Mouse (Mus musculus) neural tube, embryonic 10.5 days (tissue): ENCODE measurements around the gene Snx20.

Experiments used
- DNase-seq: peaks from one replicate; pipeline ENCODE4 v3.0.0-alpha.2; 2017; ENCODE audit warnings: low spot score; ENCODE audit errors: extremely low spot score

Snx20 gene

DNA sequence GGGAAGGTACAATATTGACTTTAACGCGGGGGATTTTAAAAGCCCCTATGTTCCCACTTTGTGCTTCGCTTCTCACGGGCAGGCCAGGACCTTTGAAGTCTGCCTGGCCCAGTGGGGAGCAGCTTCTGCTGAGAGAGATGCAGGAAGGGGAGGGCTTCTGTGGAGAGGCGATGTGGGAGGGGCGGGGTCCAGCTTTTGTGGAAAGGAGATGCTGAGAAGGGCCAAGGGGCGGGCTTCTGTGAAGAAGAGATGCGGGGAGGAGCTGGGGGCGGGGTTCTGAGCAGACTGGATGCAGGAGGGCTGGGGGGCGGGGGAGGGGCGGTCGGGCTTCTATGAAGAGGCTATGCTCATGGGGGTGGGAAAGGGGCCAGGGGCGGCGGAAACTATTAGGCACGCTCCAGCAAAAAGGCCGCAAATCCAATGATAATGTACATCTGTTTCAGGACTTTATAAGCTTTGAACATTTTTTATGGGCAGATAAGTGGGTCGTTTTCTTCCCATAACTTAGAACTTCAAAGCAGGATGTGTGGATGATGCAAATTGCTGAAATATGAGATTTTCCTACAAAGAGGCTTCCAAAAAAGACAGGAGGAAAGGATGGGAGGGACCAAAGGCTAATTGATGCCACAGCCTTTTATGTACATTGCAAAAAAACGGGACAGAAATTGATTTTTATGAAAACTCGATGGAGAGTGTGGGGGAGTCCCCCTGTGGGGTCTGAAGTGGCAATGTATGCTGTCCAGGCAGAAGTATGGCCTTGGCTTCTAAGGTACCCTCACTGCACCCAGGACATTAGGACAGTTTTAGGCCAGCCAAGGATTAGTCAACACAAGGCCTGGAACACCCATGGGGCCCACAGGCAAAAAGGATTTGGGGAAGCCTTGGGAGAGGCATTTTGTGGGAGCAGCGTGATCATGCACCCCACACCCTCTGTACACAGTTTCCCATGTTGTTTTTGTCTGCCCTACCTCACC is 31.6 kb downstream of the Snx20 start:
- peak; percentile 92 for DNase-seq

DNA sequence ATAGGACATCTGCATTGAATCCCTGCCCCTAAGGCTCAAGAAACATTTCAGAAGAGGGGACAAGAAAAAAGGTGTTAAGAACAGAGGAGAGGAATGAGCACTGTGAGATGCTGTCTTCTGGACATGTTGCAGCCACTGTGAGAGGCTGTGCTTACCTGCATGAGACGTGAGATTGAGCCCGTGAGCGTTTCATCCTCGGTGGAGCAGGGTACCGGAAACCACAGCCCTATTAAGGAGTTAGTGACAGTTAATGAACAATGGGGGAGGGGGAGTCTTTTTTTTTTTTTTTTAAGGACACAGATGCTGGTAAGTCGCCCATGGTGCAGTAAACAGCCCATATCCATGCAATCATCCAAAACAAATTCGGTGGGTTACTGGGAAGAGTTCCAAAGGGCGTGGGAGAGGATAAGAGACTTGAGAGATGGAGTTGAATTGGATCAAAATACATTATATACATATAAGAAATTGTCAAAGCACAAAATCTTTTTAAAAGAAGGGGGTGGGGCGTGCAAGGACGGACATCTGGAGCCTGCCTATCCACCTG is 32.4 kb downstream of the Snx20 start:
- peak; percentile 31 for DNase-seq

DNA sequence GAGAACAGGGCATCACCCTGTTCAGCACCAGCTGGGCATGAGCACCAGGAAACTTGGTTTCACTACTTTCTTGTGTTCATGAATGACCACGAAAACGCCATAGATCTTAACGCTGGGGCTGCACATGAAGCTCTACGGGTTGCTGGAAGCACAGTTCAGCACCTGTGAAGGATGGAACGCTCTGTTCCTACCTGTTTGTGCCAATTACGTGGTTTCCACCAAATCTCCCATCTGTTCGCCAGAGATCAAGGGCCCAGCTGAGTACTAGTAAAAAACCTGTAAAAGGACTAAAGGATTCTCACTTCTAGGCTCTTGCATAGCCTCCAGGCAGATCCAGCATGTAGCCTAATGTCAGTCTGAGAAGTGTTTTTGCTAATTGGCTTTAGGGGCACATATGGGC is 36.4 kb downstream of the Snx20 start:
- DNase-seq, result no peak

DNA sequence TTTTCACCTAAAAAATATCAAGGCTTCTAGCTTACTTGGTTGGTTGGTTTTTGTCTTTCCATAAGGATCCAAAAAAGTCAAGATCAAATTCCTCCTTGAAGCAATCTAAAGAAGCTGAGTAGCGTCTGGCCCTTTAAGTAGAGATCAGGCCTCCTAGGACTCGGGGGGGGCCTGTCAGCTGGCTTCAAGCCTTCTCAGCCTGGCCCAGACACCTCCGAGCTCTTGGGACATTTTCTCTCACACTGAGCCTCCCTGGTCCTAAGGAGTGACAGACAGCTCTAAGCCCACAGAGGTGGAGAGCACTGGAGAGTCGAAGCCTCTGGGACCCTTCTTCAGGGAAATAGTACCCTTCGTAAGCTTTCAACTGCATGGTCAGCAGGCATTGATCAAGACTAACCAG is 37.4 kb downstream of the Snx20 start:
- no peak for DNase-seq

DNA sequence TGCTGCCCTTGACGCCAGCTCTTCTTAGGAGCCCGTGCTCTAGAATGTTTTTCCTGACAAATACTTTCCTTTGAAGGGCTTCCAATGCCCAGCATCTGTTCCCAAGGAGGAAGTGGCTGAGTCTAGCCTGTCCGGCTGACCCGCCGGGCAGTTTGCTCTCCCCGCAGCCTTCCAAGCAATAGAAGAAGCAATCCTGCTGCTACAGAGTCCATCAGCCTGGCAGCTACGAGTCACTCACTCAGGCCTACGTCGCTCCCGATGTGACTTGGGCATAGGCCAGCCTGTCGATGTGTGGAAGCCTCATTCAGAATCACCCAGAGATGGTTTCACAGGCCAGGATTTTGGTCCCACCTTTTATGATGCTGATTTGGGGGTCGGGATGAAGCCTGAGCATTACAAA is 39.9 kb downstream of the Snx20 start:
- DNase-seq, result no peak

DNA sequence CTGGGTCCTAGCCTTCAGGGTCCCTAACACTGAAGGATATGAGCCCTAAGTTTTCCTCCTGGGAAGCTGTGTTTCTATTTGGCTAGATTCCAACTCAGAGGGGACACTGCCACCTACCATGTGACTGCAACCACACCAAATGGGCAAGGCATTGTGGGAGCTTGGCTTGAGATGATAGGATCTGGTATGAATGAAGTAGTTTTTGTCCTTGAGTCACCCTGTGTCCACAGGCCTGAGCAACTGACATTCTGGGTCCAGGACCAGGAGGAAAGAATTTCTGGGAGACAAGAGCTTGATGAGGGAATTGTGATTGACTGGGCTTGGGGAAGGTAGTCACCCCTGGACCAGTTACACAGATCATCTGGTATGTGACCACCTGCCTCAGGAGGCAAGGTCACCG is 42.0 kb downstream of the Snx20 start:
- DNase-seq, result no peak

DNA sequence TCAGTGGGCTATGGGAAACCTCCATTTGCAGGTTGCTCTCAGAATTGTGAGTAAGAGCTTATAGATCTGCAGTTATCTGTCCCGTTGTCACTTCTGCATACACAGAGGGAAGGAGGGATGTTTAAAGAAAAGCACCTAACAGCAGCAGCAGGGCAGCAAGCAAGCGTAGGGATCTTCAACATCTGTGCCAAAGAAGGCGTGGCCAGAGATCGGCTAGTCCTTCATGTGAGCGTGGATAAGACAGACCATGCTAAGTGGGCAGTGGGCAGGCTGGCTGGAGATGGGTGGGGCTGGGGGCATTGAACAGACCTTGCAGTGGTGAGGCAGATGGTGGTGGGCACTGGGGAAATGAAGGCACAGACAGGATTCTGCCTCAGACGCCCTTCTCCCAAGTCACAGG is 45.7 kb downstream of the Snx20 start:
- no peak for DNase-seq

DNA sequence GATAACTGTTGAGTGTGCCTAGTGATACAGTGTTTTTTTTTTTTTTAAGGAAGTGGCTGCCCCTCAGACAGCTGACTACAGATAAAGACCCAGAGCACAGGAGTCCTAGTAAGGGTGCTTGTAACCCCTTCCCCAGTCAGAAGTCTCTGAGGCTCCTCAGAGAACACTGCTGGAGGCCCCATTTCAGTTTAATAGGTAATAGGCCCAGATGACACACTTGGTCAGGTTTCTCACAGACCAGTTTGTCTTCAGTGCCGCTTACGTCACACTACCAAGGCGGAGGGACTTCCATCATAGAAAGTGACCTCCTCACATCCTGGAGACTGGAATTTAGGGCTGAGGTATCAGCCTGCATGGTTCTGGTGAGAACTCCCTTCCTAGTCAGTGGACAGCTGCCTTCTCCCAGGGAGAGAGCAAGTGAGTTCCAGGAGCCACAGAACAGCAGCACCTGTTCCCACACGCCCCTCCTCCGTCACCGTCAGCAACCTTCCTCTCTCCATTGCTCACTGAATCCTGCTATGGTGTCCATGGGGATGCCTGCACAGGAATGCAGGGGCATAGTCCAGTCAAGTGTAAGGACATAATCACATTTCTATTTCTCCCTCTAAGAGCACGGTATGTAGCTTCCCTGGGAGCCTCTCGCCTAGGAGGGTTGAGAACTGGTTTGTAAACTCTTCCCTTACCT is 47.6 kb downstream of the Snx20 start:
- no peak for DNase-seq

DNA sequence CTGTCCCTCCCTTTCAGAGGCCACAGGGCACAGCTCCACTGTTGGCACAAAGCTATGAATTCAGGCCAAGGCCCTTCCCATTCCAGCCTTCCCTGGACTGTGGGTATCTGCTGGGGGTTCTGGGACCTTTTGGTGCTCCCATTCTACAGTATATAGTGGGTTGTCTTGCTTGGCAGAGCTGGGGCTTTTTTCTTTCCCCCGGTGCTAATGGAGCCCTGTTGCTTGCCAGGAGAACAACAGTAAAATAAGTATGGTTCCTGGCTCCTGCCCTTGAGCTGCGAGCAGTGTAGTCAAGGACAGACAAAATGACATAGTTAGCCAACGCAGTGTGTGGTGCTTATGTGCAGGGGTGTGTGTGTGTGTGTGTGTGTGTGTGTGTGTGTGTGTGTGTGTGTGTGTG is 52.1 kb downstream of the Snx20 start:
- no peak for DNase-seq

DNA sequence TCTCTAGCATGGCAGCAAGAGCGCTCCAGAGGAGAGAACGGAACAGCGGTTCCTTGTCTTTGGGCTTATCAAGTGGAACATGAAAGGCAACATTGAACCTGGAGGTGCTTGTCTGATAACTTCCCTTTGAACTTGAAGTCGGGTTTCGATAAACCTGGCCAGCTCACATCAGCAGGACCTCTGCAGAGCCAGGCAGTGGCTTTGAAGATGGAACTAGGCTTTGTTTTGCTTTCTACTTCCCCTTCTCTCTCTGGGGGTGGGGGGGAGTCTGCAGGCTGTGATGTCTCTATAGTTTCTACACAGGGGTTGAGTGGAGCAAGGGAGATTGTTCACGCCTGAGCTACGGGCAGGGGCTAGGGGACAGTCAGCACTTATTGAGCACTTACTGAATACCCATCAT is 55.1 kb downstream of the Snx20 start:
- no peak for DNase-seq

DNA sequence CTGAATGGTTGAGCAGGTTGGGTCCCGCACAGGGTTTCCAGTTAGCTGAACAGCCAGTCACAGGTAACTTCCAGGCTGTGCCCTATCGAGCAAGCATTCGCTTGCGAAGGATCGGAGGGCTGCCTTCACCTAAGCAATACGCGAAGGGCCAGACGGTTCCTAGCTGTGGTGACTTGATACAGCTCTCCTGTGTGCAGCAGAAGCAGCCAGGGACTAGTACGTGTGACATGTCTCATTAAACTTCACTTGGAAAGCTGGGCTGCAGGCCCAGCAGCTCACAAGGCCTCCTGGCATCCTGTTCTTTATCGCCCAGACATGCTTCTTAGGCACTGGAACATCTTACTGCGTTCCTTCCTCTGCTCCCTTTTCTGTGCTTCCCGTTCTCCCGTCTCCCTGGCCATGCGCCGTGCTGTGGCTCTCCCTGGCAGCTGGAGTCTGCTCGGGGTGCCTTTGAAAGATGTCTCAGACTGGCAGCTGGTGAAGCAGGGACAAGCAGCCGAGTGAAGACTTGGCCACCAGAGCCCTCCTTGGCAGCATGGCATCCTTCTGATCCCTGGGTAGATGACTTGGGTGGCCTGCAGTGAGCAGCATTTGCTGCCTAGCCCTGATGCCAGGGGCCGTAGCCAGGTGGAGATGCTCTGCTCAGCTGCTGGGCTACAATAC is 56.1 kb downstream of the Snx20 start:
- DNase-seq, result no peak

DNA sequence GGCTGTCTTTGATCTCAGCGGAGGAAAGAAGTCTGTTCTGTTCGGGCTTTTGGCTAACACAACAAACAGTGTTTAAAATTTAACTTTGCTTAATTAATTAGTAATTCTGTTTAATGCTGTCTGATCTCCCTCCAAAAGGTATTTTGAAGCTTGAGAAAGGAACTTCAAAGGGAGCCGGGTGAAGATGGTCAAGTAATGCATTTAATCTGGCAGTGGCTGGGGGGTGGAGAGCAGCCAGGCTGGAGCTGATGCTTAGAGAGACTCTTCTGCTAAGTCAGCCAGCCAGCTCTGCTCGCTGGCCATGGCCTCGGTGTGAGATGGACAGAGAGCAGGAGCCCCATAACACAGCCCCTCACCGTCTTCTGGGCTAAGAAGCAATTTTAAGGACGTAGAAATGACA is 56.7 kb downstream of the Snx20 start:
- no peak for DNase-seq

DNA sequence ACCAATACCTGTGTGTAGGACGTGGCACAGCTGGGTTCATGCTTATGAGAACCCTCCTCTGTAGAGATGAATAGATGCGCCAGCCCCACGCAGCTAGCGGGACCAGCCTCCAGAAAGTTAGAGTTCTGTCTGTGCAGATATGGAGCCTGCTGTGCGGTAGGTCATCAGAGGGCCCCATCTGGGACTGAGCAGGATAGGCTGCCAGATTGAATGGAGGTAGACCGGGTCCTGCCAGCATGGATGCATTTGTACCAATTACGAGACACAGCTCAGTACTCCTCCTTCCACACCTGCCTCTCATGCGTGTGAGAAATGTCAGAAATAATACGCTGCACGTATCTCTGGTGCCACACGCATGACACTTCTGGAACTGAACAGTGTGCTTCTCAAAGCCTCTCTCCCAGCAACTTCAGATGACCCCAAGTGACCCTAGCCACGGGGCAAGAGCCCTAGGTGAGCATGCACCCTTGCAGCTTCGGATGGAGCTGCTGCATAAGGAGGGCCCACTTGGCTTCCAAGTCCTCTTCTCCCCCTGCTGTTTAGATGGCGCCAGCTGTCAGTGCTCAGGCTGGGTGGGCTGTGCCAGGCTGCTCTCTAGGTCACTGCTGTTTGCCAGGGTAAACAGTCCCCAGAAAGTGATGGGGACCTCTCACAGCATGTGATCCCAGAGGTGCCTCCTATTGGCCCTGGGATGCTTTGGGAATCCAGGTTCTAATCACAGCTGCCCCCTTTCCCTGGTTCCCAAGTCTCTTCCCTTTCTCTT is 57.3 kb downstream of the Snx20 start:
- DNase-seq, result no peak

DNA sequence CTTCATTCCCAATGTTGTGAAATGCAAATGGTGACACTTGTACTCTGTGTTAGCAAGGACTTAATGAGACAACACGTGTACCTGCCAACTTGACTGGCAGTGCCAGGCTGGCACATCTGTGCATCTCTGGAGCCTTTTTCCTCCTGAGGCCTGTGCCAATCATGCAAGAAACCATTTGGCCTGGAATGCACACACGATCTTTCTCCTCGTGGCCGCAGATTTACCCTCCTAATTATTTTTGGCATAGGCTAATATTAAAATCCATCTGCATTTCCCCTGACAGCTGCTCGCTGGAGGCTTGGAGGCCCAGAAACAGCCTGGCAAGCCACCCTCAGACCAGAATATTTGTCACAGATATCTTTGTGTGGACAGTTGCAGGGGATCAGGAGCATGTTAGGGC is 58.3 kb downstream of the Snx20 start:
- DNase-seq, result no peak
